Mouse (Mus musculus) forebrain, embryonic 10.5 days (tissue): ENCODE data around the gene Spin4. TPM values are rescaled to one million over a fixed set of nuclear protein-coding genes. Genes with fewer than 3 reads are reported as not detected.

Experiments used
- DNase-seq: peaks from one replicate; pipeline ENCODE4 v3.0.0-alpha.2; 2017; ENCODE audit warnings: low spot score; ENCODE audit errors: extremely low spot score
- H3K27ac ChIP-seq: fragments of 300-500 bp; sonication (generic); 2 replicates; pipeline ENCODE4 v1.5.1; 2016; ENCODE audit warnings: mild to moderate bottlenecking
- H3K27me3 ChIP-seq: fragments of 300-500 bp; sonication (generic); 2 replicates; pipeline ENCODE4 v1.6.1; 2016; ENCODE audit warnings: mild to moderate bottlenecking; ENCODE audit not compliant: poor library complexity, severe bottlenecking
- H3K36me3 ChIP-seq: fragments of 300-500 bp; sonication (generic); replicated peaks from 2 replicates; pipeline ENCODE4 v1.6.1; 2016; ENCODE audit warnings: mild to moderate bottlenecking, moderate library complexity
- H3K4me1 ChIP-seq: fragments of 300-500 bp; sonication (generic); 2 replicates; pipeline ENCODE4 v1.6.1; 2016
- H3K4me3 ChIP-seq: fragments of 300-500 bp; sonication (generic); 2 replicates; pipeline ENCODE4 v1.5.1; 2016; ENCODE audit warnings: mild to moderate bottlenecking, moderate library complexity
- H3K9me3 ChIP-seq: fragments of 300-500 bp; sonication (generic); 2 replicates; pipeline ENCODE4 v1.6.1; 2016; ENCODE audit warnings: mild to moderate bottlenecking, moderate library complexity
- WGBS: fragments of 180-500 bp; shearing (Covaris S2); methylation state at CpG from one replicate; pipeline ENCODE4 v1.1.7; 2016; 5-methylcytosine and 5-hydroxymethylcytosine counted together
- polyA plus RNA-seq: library from polyadenylated mRNA; unstranded; fragments of >200 nt; fragmentation: Nextera tagmentation; extraction: Ambion mirVana; gene quantifications from 2 replicates; pipeline ENCODE4 v1.2.1, GENCODE M21; 2016

Spin4 gene
- polyA plus RNA-seq, result 7.7 and 8.2 TPM in 2 replicates

GRCm38 (mm10) chrX:95026361-95026892 lies at the start of gene Spin4:
Gene Spin4 (minus strand): TSS chrX:95026682.
- DNase-seq, result peak; percentile 75
- WGBS, result 9% methylated on average over 30 of the region's 30 CpGs

DNA sequence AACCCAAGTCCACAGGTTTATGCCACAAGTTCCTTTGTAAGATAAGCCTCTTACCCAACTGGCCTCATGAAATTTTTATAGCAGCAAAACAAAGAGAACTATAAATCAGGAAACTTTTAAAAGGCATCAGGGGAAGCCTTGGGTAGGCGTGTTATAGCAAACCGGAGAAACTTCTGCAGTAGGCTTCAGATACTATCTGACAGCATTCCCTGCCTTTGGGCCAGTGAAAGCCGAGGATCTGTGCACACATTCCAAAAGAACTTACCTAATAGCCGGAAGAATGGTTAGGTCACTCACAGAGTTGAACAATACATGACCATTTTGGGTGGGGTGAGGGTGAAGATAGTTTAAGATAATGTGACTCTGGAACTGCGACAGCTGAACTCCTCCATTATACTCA lies 1.4 kb upstream of the Spin4 start:
- DNase-seq, result no peak
- Histone ChIP-seq H3K27ac (no peak overlapping the region), H3K4me1 (0 out of 2 replicates have a peak, but pooled peaks cover 4% of the 10 kb centered on the region), H3K4me3 (no peak overlapping the region), H3K27me3 (peaks cover 25% of the 10 kb centered on the region), H3K9me3 (no peaks in the 10 kb centered on the region), H3K36me3 (no peaks in the 10 kb centered on the region)
- WGBS, result 69% methylated on average over 5 of the region's 5 CpGs

More at GRCm38 (mm10) chrX:95026361-95026892, at the start of gene Spin4:
- H3K27me3 ChIP-seq, result peaks cover 24% of the 10 kb centered on the region
- 0 out of 2 replicates have a peak, but pooled peaks cover 4% of the 10 kb centered on the region for H3K4me1 ChIP-seq
- peak within 1 kb of the TSS; percentile 91 for H3K27ac ChIP-seq
- no peaks in the 10 kb centered on the region for H3K36me3 ChIP-seq
- H3K4me3 ChIP-seq, result peak within 1 kb of the TSS; percentile 58
- no peaks in the 10 kb centered on the region for H3K9me3 ChIP-seq

GRCm38 (mm10) chrX:95025779-95026360 lies 612 bp downstream of the Spin4 start:
- Histone ChIP-seq H3K27ac (peak overlapping the region; percentile 91), H3K4me3 (peak overlapping the region; percentile 58), H3K9me3 (no peaks in the 10 kb centered on the region), H3K4me1 (0 out of 2 replicates have a peak, but pooled peaks cover 4% of the 10 kb centered on the region), H3K27me3 (peaks cover 26% of the 10 kb centered on the region), H3K36me3 (no peaks in the 10 kb centered on the region)
- DNase-seq, result peak; percentile 16
- WGBS, result 15% methylated on average over 23 of the region's 23 CpGs

GRCm38 (mm10) chrX:95012033-95012432 lies 14.4 kb downstream of the Spin4 start:
- 27% methylated on average over 4 of the region's 4 CpGs for WGBS
- Histone ChIP-seq H3K4me3 (no peak overlapping the region), H3K27ac (no peak overlapping the region), H3K9me3 (no peaks in the 10 kb centered on the region), H3K36me3 (no peaks in the 10 kb centered on the region), H3K27me3 (peaks cover 18% of the 10 kb centered on the region), H3K4me1 (no peaks in the 10 kb centered on the region)
- DNase-seq, result no peak

GRCm38 (mm10) chrX:94998845-94999244 lies 27.6 kb downstream of the Spin4 start:
- Histone ChIP-seq H3K4me3 (no peak overlapping the region), H3K4me1 (peaks cover 11% of the 10 kb centered on the region), H3K27ac (no peak overlapping the region), H3K27me3 (peaks cover 8% of the 10 kb centered on the region), H3K36me3 (no peaks in the 10 kb centered on the region), H3K9me3 (peaks cover 4% of the 10 kb centered on the region; the same call in 1 of the 2 replicates)
- DNase-seq, result no peak
- WGBS, result 94% methylated on average over 11 of the region's 11 CpGs

DNA sequence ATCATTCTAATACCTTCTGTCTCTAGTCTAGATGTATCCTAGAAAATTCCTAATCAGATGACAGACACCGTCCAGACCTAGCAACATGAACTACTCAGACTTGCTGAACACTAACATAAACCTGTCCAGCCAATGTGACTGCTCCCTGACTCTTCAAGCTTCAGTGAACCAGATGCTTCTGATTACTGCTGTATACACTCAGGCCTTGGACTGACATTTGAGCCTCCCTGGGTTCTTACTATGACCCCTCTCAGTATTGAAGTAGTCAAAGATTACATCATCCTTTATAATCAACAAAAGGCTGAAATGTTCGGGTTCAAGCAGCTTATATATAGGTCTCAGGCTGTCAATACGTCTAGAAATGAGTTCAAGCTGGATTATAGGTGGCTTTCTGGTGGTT lies 32.4 kb downstream of the Spin4 start:
- Histone ChIP-seq H3K36me3 (no peaks in the 10 kb centered on the region), H3K27me3 (peaks cover 43% of the 10 kb centered on the region), H3K27ac (no peak overlapping the region), H3K4me1 (peaks cover 24% of the 10 kb centered on the region), H3K9me3 (peaks cover 4% of the 10 kb centered on the region; the same call in 1 of the 2 replicates), H3K4me3 (no peak overlapping the region)
- 32% methylated on average over 3 of the region's 3 CpGs for WGBS
- DNase-seq, result no peak

DNA sequence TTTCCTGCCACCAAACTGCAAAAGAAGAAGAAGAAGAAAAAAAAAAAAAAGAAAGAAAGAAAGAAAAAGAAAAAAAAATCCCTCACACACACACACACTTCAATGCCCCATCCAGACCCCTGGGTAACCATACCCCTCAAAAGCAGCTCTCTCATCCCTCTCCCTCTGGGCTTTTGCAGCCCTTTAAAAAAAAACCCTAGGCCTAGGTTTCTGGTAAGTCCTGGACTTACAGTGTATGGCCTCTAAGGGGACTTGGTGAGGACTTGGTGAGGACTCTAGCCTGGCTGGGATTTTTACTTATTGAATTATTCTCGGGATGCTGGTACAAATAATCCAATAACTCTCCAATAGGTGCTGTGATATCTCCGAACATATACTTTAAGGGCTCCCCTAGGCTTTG lies 35.6 kb downstream of the Spin4 start:
- H3K9me3 ChIP-seq, result no peaks in the 10 kb centered on the region
- DNase-seq, result no peak
- no peaks in the 10 kb centered on the region for H3K36me3 ChIP-seq
- H3K4me3 ChIP-seq, result peak overlapping the region; percentile 45; the same call in 1 of the 2 replicates
- peaks cover 24% of the 10 kb centered on the region for H3K4me1 ChIP-seq
- peak overlapping the region; percentile 85 for H3K27ac ChIP-seq
- 86% methylated on average over 2 of the region's 2 CpGs for WGBS
- peaks cover 62% of the 10 kb centered on the region for H3K27me3 ChIP-seq

- Histone ChIP-seq H3K36me3 (no peaks in the 10 kb centered on the region), H3K9me3 (no peaks in the 10 kb centered on the region), H3K4me3 (peak overlapping the region; percentile 45), H3K27ac (peak overlapping the region; percentile 85), H3K4me1 (peaks cover 24% of the 10 kb centered on the region), H3K27me3 (peaks cover 68% of the 10 kb centered on the region)
- peak; percentile 25 for DNase-seq
- 19% methylated on average over 29 of the region's 29 CpGs for WGBS
These were observed 36.2 kb downstream of the Spin4 start for GRCm38 (mm10) chrX:94990080-94990825.

Other genes with a start within 250 kb of the Spin4 start
- 10.3 and 13.3 TPM in 2 replicates for gene Arhgef9, start 170.2 kb upstream of the Spin4 start, polyA plus RNA-seq